Mouse (Mus musculus): ENCODE results near the gene Cracr2b. TPM values are rescaled to one million over a fixed set of nuclear protein-coding genes. Genes with fewer than 3 reads are reported as not detected.

Gene Cracr2b
- total and polyA plus RNA-seq, 2 experiments from 2014 or later: 23.9 to 134 TPM

DNA sequence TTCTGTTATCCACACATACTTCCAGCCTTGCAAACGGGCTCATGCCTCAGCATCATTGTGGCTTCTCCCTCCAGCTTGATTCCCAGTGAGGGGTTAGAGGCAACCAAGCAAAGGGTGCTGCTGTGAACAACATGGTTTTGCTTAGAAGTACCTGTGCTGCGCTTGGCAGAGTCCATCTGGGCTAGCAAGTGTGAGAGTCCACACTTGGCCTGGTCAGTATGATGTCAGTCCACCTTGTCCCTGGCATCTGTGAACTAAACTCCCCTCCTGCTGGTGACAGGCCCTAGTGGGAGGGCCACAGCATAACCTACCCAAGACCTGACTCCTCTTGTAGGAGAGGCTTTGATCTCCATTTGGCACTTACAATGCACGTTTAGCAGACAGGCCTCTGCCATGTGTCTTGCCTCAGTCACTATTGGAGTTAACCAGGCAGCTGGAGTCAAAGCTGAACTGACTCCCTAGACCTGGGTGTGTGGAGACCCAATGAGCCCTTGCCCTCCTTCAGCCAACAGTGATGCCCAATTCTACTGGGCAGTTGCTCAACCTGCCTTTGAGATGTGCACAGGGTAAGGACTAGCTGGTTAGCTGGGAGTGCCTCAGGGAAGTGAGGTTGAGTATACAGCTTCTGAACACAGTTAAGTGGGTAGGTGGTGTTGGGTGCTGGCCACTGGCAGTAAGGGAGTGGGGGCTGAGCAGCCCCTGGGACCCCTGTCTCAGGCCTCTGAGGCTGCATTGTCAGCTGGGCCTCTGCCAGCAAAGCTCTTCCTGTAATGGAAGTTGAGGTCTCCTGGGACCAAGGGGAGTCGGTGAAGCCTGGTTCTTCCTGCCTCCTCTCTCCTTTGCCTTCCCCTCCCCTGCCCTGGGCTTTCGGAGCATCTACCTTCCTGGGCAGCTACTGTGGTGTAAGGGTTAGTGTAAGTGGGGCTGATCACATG is 23.6 kb downstream of the Cracr2b start:
- Histone ChIP-seq H3K27me3 (ENCODE audit: control insufficient read depth, insufficient read depth, low read length) (no peaks in the 10 kb centered on the region; the same call in 1 of the 2 replicates), H3K27ac (ENCODE audit: low read depth) (no peak overlapping the region), H3K4me2 (ENCODE audit: low read depth, low read length) (no peak overlapping the region), H3K9me3 (replicated peaks; ENCODE audit: control insufficient read depth, low read length) (no peaks in the 10 kb centered on the region), H3K4me1 (ENCODE audit: control insufficient read depth, insufficient read depth) (peaks cover 20% of the 10 kb centered on the region), H3K4me3 (ENCODE audit: low read depth, low read length) (no peak overlapping the region), H3K36me3 (replicated peaks; ENCODE audit: control insufficient read depth, insufficient read depth, low read length) (0 out of 2 replicates have a peak, but pooled peaks cover 10% of the 10 kb centered on the region), H3K9ac (replicated peaks; ENCODE audit: low read depth, low read length) (no peak overlapping the region)
- ATAC-seq (ENCODE audit: insufficient read depth, low read depth): no peak
- WGBS: 70% methylated on average over 5 of the region's 5 CpGs
- DNase-seq (ENCODE audit: low spot score): no peak
- TF ChIP-seq EP300 (IDR thresholded peaks at IDR 0.05; ENCODE audit: low read depth): no peak
- no peak for TF ChIP-seq CTCF (IDR thresholded peaks at IDR 0.05; ENCODE audit: low read depth)

DNA sequence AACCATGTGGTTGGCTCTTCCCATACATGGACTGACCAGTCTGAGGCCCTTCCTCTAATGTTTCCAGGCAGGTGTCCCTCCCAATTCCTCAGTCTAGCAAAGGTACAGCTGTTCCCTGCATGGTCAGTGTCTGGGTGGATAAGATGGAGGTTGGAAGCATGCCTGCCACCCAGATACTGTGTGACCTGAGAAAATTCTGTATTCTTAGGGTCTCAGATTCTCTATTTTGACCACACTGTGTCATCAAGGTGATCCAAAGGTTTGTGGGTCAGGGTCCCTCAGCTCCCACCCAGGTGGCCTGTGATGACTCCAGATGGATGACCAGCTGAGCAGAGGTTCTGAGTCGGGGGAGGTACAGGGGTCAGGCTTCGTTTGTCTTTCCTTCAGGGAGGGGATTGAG is 24.3 kb downstream of the Cracr2b start:
- Histone ChIP-seq H3K27me3 (ENCODE audit: control insufficient read depth, insufficient read depth, low read length) (no peaks in the 10 kb centered on the region; the same call in 1 of the 2 replicates), H3K27ac (ENCODE audit: low read depth) (no peak overlapping the region), H3K9me3 (replicated peaks; ENCODE audit: control insufficient read depth, low read length) (no peaks in the 10 kb centered on the region), H3K36me3 (replicated peaks; ENCODE audit: control insufficient read depth, insufficient read depth, low read length) (peaks cover 17% of the 10 kb centered on the region), H3K4me2 (ENCODE audit: low read depth, low read length) (no peak overlapping the region), H3K4me1 (ENCODE audit: control insufficient read depth, insufficient read depth) (peaks cover 20% of the 10 kb centered on the region), H3K9ac (replicated peaks; ENCODE audit: low read depth, low read length) (no peak overlapping the region), H3K4me3 (ENCODE audit: low read depth, low read length) (no peak overlapping the region)
- DNase-seq (ENCODE audit: low spot score): no peak
- WGBS: 88% methylated on average over 2 of the region's 2 CpGs
- TF ChIP-seq CTCF (IDR thresholded peaks at IDR 0.05; ENCODE audit: low read depth): no peak
- TF ChIP-seq EP300 (IDR thresholded peaks at IDR 0.05; ENCODE audit: low read depth): no peak
- no peak for ATAC-seq (ENCODE audit: insufficient read depth, low read depth)

DNA sequence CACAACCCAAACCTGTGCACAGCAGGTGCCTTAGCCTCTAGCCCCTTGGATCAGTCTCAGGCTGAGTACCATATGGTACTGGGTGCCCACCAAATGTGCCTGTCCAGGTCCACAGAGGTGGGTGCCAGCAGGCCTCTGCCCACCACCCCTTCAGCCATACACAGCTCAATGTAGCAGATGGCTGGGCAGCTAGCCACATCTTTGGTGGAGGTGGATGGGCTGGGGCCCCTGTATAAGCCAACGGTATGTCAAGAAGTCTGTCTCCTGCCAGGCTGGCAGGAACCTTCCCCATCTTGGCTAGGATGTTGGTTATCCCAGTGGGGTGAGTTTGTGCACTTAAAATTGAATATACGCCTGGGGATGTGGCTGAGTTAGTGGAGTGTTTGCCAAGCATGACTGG is 24.7 kb downstream of the Cracr2b start:
- no peaks in the 10 kb centered on the region; the same call in 1 of the 2 replicates for H3K27me3 ChIP-seq (ENCODE audit: control insufficient read depth, insufficient read depth, low read length)
- H3K36me3 ChIP-seq (replicated peaks; ENCODE audit: control insufficient read depth, insufficient read depth, low read length): peaks cover 21% of the 10 kb centered on the region
- no peaks in the 10 kb centered on the region for H3K9me3 ChIP-seq (replicated peaks; ENCODE audit: control insufficient read depth, low read length)
- no peak overlapping the region for H3K27ac ChIP-seq (ENCODE audit: low read depth)
- ATAC-seq (ENCODE audit: insufficient read depth, low read depth): no peak
- no peak overlapping the region for H3K4me2 ChIP-seq (ENCODE audit: low read depth, low read length)
- no peak for DNase-seq (ENCODE audit: low spot score)
- 75% methylated on average over 2 of the region's 2 CpGs for WGBS
- no peak overlapping the region for H3K4me3 ChIP-seq (ENCODE audit: low read depth, low read length)
- TF ChIP-seq EP300 (IDR thresholded peaks at IDR 0.05; ENCODE audit: low read depth): no peak
- no peak for TF ChIP-seq CTCF (IDR thresholded peaks at IDR 0.05; ENCODE audit: low read depth)
- H3K4me1 ChIP-seq (ENCODE audit: control insufficient read depth, insufficient read depth): peaks cover 20% of the 10 kb centered on the region
- H3K9ac ChIP-seq (replicated peaks; ENCODE audit: low read depth, low read length): no peak overlapping the region

DNA sequence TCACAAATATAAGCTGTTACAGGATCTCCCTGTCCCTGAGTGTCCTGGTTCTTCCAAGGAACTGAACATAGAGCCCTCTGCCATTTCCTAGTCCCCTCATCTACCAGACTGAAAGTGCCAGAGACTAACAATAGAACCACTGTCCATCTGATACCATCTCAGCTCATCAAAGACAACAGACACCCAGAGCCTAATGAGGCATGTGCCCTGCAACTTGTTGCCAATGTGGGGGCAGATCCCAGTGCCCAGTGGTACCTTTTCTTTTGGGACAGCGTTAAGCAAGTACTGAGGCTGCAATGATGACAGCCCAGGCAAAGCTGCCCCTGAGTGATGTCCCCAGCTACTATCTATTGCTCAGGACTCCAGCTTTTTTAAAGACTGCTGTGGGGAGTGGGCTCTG is 25.3 kb downstream of the Cracr2b start:
- WGBS: 88% methylated on average over 1 of the region's 1 CpGs
- no peak for ATAC-seq (ENCODE audit: insufficient read depth, low read depth)
- H3K9me3 ChIP-seq (replicated peaks; ENCODE audit: control insufficient read depth, low read length): no peaks in the 10 kb centered on the region
- H3K4me3 ChIP-seq (ENCODE audit: low read depth, low read length): no peak overlapping the region
- no peak overlapping the region for H3K27ac ChIP-seq (ENCODE audit: low read depth)
- H3K9ac ChIP-seq (replicated peaks; ENCODE audit: low read depth, low read length): no peak overlapping the region
- H3K4me2 ChIP-seq (ENCODE audit: low read depth, low read length): no peak overlapping the region
- no peak for DNase-seq (ENCODE audit: low spot score)
- no peak for TF ChIP-seq CTCF (IDR thresholded peaks at IDR 0.05; ENCODE audit: low read depth)
- no peak for TF ChIP-seq EP300 (IDR thresholded peaks at IDR 0.05; ENCODE audit: low read depth)
- peaks cover 25% of the 10 kb centered on the region for H3K36me3 ChIP-seq (replicated peaks; ENCODE audit: control insufficient read depth, insufficient read depth, low read length)
- H3K4me1 ChIP-seq (ENCODE audit: control insufficient read depth, insufficient read depth): peaks cover 15% of the 10 kb centered on the region
- no peaks in the 10 kb centered on the region; the same call in 1 of the 2 replicates for H3K27me3 ChIP-seq (ENCODE audit: control insufficient read depth, insufficient read depth, low read length)

DNA sequence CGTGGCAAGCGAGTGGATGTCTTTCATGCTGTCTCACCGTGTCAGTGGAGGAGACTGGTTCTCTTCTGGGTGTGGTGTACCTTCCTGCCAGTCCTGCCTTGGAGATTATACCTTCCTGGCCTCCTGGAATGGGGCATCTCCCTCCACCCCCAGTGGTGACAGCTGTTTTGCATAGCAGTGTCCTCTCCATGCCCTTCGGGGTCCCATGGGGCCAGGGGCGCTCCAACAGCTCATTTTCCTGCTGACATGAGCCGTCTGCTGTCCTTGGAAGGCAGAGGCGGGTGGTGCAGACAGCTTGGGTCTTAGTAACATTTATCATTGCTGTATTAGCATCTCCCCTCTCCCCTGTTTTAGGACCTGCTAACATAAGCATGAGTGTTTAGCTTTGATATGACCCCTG is 26.2 kb downstream of the Cracr2b start:
- peaks cover 32% of the 10 kb centered on the region for H3K36me3 ChIP-seq (replicated peaks; ENCODE audit: control insufficient read depth, insufficient read depth, low read length)
- H3K9me3 ChIP-seq (replicated peaks; ENCODE audit: control insufficient read depth, low read length): no peaks in the 10 kb centered on the region
- TF ChIP-seq CTCF (IDR thresholded peaks at IDR 0.05; ENCODE audit: low read depth) (no peak), EP300 (IDR thresholded peaks at IDR 0.05; ENCODE audit: low read depth) (no peak)
- H3K27ac ChIP-seq (ENCODE audit: low read depth): no peak overlapping the region
- no peak overlapping the region for H3K4me3 ChIP-seq (ENCODE audit: low read depth, low read length)
- no peak overlapping the region for H3K9ac ChIP-seq (replicated peaks; ENCODE audit: low read depth, low read length)
- H3K4me1 ChIP-seq (ENCODE audit: control insufficient read depth, insufficient read depth): peaks cover 7% of the 10 kb centered on the region; the same call in 1 of the 2 replicates
- DNase-seq (ENCODE audit: low spot score): no peak
- ATAC-seq (ENCODE audit: insufficient read depth, low read depth): no peak
- H3K4me2 ChIP-seq (ENCODE audit: low read depth, low read length): no peak overlapping the region
- H3K27me3 ChIP-seq (ENCODE audit: control insufficient read depth, insufficient read depth, low read length): no peaks in the 10 kb centered on the region; the same call in 1 of the 2 replicates
- 62% methylated on average over 7 of the region's 7 CpGs for WGBS
